Mouse (Mus musculus) midbrain, embryonic 16.5 days (tissue): ENCODE results near the gene Wdr18. TPM values are rescaled to one million over a fixed set of nuclear protein-coding genes. Genes with fewer than 3 reads are reported as not detected.

Experiments
- ATAC-seq: fragments of 200-750 bp; cut with Nextera tagmentation; 2 replicates; pipeline ENCODE4 v1.8.0; 2017; ENCODE audit warnings: moderate TSS enrichment
- H3K27ac ChIP-seq: fragments of 300-500 bp; sonication (generic); 2 replicates; pipeline ENCODE4 v1.5.1; 2014; ENCODE audit warnings: mild to moderate bottlenecking, low read length, mixed read lengths
- H3K27me3 ChIP-seq: fragments of 300-500 bp; sonication (generic); 2 replicates; pipeline ENCODE4 v1.6.1; 2014; ENCODE audit warnings: low read depth, low read length, mixed read lengths; ENCODE audit not compliant: control insufficient read depth, insufficient read depth
- H3K36me3 ChIP-seq: fragments of 300-500 bp; sonication (generic); 2 replicates; pipeline ENCODE4 v1.6.1; 2014; ENCODE audit warnings: mild to moderate bottlenecking, low read length, moderate library complexity, mixed read lengths; ENCODE audit not compliant: control insufficient read depth, insufficient read depth
- H3K4me1 ChIP-seq: fragments of 300-500 bp; sonication (generic); 2 replicates; pipeline ENCODE4 v1.6.1; 2014; ENCODE audit warnings: mild to moderate bottlenecking, low read length, mixed read lengths; ENCODE audit not compliant: control insufficient read depth, insufficient read depth
- H3K4me2 ChIP-seq: fragments of 300-500 bp; sonication (generic); 2 replicates; pipeline ENCODE4 v1.6.1; 2014; ENCODE audit warnings: mild to moderate bottlenecking, low read length, mixed read lengths
- H3K4me3 ChIP-seq: fragments of 300-500 bp; sonication (generic); 2 replicates; pipeline ENCODE4 v1.5.1; 2014; ENCODE audit warnings: low read depth, mild to moderate bottlenecking, low read length, moderate library complexity, mixed read lengths
- H3K9ac ChIP-seq: fragments of 300-500 bp; sonication (generic); 2 replicates; pipeline ENCODE4 v1.6.1; 2014; ENCODE audit warnings: low read depth, low read length, mixed read lengths
- H3K9me3 ChIP-seq: fragments of 300-500 bp; sonication (generic); replicated peaks from 2 replicates; pipeline ENCODE4 v1.6.1; 2014; ENCODE audit warnings: mild to moderate bottlenecking, low read length, mixed read lengths; ENCODE audit not compliant: control insufficient read depth, poor library complexity, severe bottlenecking
- WGBS: fragments of 180-500 bp; shearing (Covaris S2); extraction: QIAGEN DNeasy Blood & Tissue Kit; methylation state at CpG from one replicate; pipeline ENCODE4 v1.1.7; 2014; 5-methylcytosine and 5-hydroxymethylcytosine counted together
- polyA plus RNA-seq: library from polyadenylated mRNA; unstranded; fragments of >200 nt; fragmentation: Nextera tagmentation; extraction: Ambion mirVana; gene quantifications from 2 replicates; pipeline ENCODE4 v1.2.1, GENCODE M21; 2015

The Wdr18 gene
- polyA plus RNA-seq, 1 experiment from 2014 or later, result 89.4 TPM

- Histone ChIP-seq H3K27me3 (peaks cover 9% of the 10 kb centered on the region), H3K9ac (no peak overlapping the region), H3K4me1 (0 out of 2 replicates have a peak, but pooled peaks cover under 1% of the 10 kb centered on the region), H3K4me2 (no peak overlapping the region), H3K36me3 (peaks cover 43% of the 10 kb centered on the region), H3K4me3 (no peak overlapping the region), H3K9me3 (no peaks in the 10 kb centered on the region), H3K27ac (no peak overlapping the region)
- WGBS, result 82% methylated on average over 27 of the region's 28 CpGs
- ATAC-seq, result no peak
Measured at GRCm38 (mm10) chr10:79976071-79976721, 16.2 kb downstream of the Wdr18 start.

- H3K4me3 ChIP-seq, result no peak overlapping the region
Measured at GRCm38 (mm10) chr10:79976722-79977107, 16.8 kb downstream of the Wdr18 start.

GRCm38 (mm10) chr10:79977324-79977723 is 17.4 kb downstream of the Wdr18 start:
- no peaks in the 10 kb centered on the region for H3K9me3 ChIP-seq
- peaks cover 43% of the 10 kb centered on the region for H3K36me3 ChIP-seq
- WGBS, result 84% methylated on average over 28 of the region's 28 CpGs
- no peak overlapping the region for H3K27ac ChIP-seq
- H3K4me1 ChIP-seq, result peaks cover 10% of the 10 kb centered on the region
- no peak overlapping the region for H3K4me2 ChIP-seq
- no peaks in the 10 kb centered on the region; the same call in none of the 2 replicates for H3K27me3 ChIP-seq
- ATAC-seq, result no peak
- no peak overlapping the region for H3K9ac ChIP-seq
- no peak overlapping the region for H3K4me3 ChIP-seq

More at GRCm38 (mm10) chr10:79976722-79977107, 16.8 kb downstream of the Wdr18 start:
- peaks cover 6% of the 10 kb centered on the region for H3K4me1 ChIP-seq
- no peak overlapping the region for H3K4me2 ChIP-seq
- H3K36me3 ChIP-seq, result peaks cover 43% of the 10 kb centered on the region
- 74% methylated on average over 35 of the region's 36 CpGs for WGBS
- H3K27ac ChIP-seq, result no peak overlapping the region
- ATAC-seq, result no peak
- no peaks in the 10 kb centered on the region for H3K9me3 ChIP-seq
- H3K27me3 ChIP-seq, result peaks cover 4% of the 10 kb centered on the region
- H3K9ac ChIP-seq, result no peak overlapping the region

DNA sequence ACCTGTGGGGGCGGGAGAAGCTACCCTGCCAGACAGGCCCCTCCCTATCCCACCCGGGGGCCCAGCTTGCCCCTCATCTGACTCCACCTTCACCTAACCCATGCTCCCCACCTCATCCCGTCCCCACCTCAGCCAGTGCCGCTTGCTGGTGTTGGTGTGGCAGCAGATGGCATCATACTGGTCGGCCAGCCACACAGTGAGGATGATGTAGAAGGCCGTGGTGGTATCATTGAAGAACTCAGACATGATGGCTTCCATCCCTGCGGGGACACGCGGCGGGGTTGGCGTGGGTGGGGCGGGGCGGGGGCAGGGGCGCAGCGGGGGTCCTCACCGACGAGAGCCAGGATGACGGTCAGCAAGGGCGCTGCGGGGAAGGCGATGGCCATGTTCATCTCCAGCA is 18.1 kb downstream of the Wdr18 start:
- Histone ChIP-seq H3K9me3 (no peaks in the 10 kb centered on the region), H3K27ac (no peak overlapping the region), H3K36me3 (peaks cover 43% of the 10 kb centered on the region), H3K4me1 (peaks cover 18% of the 10 kb centered on the region), H3K9ac (no peak overlapping the region), H3K27me3 (no peaks in the 10 kb centered on the region; the same call in 1 of the 2 replicates), H3K4me2 (no peak overlapping the region), H3K4me3 (no peak overlapping the region)
- ATAC-seq, result no peak
- 96% methylated on average over 21 of the region's 21 CpGs for WGBS

- H3K9me3 ChIP-seq, result no peaks in the 10 kb centered on the region
- H3K27ac ChIP-seq, result no peak overlapping the region
- peaks cover 23% of the 10 kb centered on the region for H3K4me1 ChIP-seq
- no peak overlapping the region for H3K9ac ChIP-seq
- WGBS, result 91% methylated on average over 21 of the region's 22 CpGs
- no peak overlapping the region for H3K4me2 ChIP-seq
- no peak for ATAC-seq
- H3K36me3 ChIP-seq, result peaks cover 43% of the 10 kb centered on the region
- H3K4me3 ChIP-seq, result no peak overlapping the region
- no peaks in the 10 kb centered on the region for H3K27me3 ChIP-seq
Measured at GRCm38 (mm10) chr10:79979401-79980155, 19.6 kb downstream of the Wdr18 start.

GRCm38 (mm10) chr10:79983205-79983604 is 23.3 kb downstream of the Wdr18 start:
- WGBS, result 76% methylated on average over 5 of the region's 5 CpGs
- Histone ChIP-seq H3K36me3 (peaks cover 12% of the 10 kb centered on the region), H3K27me3 (peaks cover 5% of the 10 kb centered on the region), H3K9ac (peak overlapping the region; percentile 88), H3K4me1 (peaks cover 37% of the 10 kb centered on the region), H3K27ac (peak overlapping the region; percentile 95; the same call in 1 of the 2 replicates), H3K4me2 (peak overlapping the region; percentile 90), H3K9me3 (no peaks in the 10 kb centered on the region), H3K4me3 (peak overlapping the region; percentile 76)
- no peak for ATAC-seq

- peaks cover 41% of the 10 kb centered on the region for H3K4me1 ChIP-seq
- no peaks in the 10 kb centered on the region for H3K9me3 ChIP-seq
- H3K4me2 ChIP-seq, result peak overlapping the region; percentile 90
- peaks cover 7% of the 10 kb centered on the region for H3K36me3 ChIP-seq
- peak; percentile 5; the same call in 1 of the 2 replicates for ATAC-seq
- peak overlapping the region; percentile 76 for H3K4me3 ChIP-seq
- WGBS, result 4% methylated on average over 15 of the region's 21 CpGs
- peak overlapping the region; percentile 95 for H3K27ac ChIP-seq
- H3K9ac ChIP-seq, result peak overlapping the region; percentile 88
- peaks cover 9% of the 10 kb centered on the region for H3K27me3 ChIP-seq
Measured at GRCm38 (mm10) chr10:79983670-79984069, 23.7 kb downstream of the Wdr18 start.

- under 1% methylated on average over 49 of the region's 49 CpGs for WGBS
- peaks cover 15% of the 10 kb centered on the region for H3K27me3 ChIP-seq
- peak; percentile 83 for ATAC-seq
- H3K4me3 ChIP-seq, result peak within 1 kb of the TSS; percentile 76
- H3K4me2 ChIP-seq, result peak within 1 kb of the TSS; percentile 90
- 0 out of 2 replicates have a peak, but pooled peaks cover under 1% of the 10 kb centered on the region for H3K36me3 ChIP-seq
- H3K4me1 ChIP-seq, result peaks cover 41% of the 10 kb centered on the region
- H3K9me3 ChIP-seq, result no peaks in the 10 kb centered on the region
- peak within 1 kb of the TSS; percentile 88 for H3K9ac ChIP-seq
- peak within 1 kb of the TSS; percentile 95 for H3K27ac ChIP-seq
Measured at GRCm38 (mm10) chr10:79984195-79984816, 24.4 kb downstream of the Wdr18 start, which contains the start of gene Tmem259. TSS of gene Tmem259 (minus strand) at chr10:79984330.
